Mouse (Mus musculus): ENCODE measurements around the gene Aoc1. TPM values are rescaled to one million over a fixed set of nuclear protein-coding genes. Genes with fewer than 3 reads are reported as not detected.

Gene Aoc1
- polyA plus RNA-seq, 1 experiment = not detected

- H3K4me1 ChIP-seq = no peaks in the 10 kb centered on the region
- no peaks in the 10 kb centered on the region for H3K9me3 ChIP-seq
- no peaks in the 10 kb centered on the region for H3K36me3 ChIP-seq (replicated peaks; ENCODE audit: low read length)
- H3K27me3 ChIP-seq (replicated peaks) = peaks cover 19% of the 10 kb centered on the region
- H3K4me3 ChIP-seq (replicated peaks) = no peak overlapping the region
- TF ChIP-seq GATA1 (IDR thresholded peaks at IDR 0.05; ENCODE audit: borderline replicate concordance, low read length) = no peak
- TF ChIP-seq FLI1 (IDR thresholded peaks at IDR 0.05; ENCODE audit: low read length) = no peak
These were observed 30.1 kb downstream of the Aoc1 start for GRCm38 (mm10) chr6:48902511-48903406.

- no peaks in the 10 kb centered on the region for H3K4me1 ChIP-seq
These were observed 30.7 kb downstream of the Aoc1 start for GRCm38 (mm10) chr6:48903437-48903836.

GRCm38 (mm10) chr6:48905606-48906005 is 32.9 kb downstream of the Aoc1 start:
- peaks cover 22% of the 10 kb centered on the region for H3K27me3 ChIP-seq (replicated peaks)
- no peaks in the 10 kb centered on the region for H3K4me1 ChIP-seq
- H3K36me3 ChIP-seq (replicated peaks; ENCODE audit: low read length) = no peaks in the 10 kb centered on the region
- H3K9me3 ChIP-seq = no peaks in the 10 kb centered on the region
- no peak for TF ChIP-seq GATA1 (IDR thresholded peaks at IDR 0.05; ENCODE audit: borderline replicate concordance, low read length)
- TF ChIP-seq FLI1 (IDR thresholded peaks at IDR 0.05; ENCODE audit: low read length) = no peak
- H3K4me3 ChIP-seq (replicated peaks) = no peak overlapping the region

More at GRCm38 (mm10) chr6:48903437-48903836, 30.7 kb downstream of the Aoc1 start:
- H3K9me3 ChIP-seq = no peaks in the 10 kb centered on the region
- H3K27me3 ChIP-seq (replicated peaks) = peaks cover 20% of the 10 kb centered on the region
- H3K4me3 ChIP-seq (replicated peaks) = no peak overlapping the region
- no peaks in the 10 kb centered on the region for H3K36me3 ChIP-seq (replicated peaks; ENCODE audit: low read length)
- TF ChIP-seq GATA1 (IDR thresholded peaks at IDR 0.05; ENCODE audit: borderline replicate concordance, low read length) (no peak), FLI1 (IDR thresholded peaks at IDR 0.05; ENCODE audit: low read length) (no peak)

GRCm38 (mm10) chr6:48906371-48906770 is 33.7 kb downstream of the Aoc1 start:
- Histone ChIP-seq H3K9me3 (no peaks in the 10 kb centered on the region), H3K4me3 (replicated peaks) (no peak overlapping the region), H3K27me3 (replicated peaks) (peaks cover 22% of the 10 kb centered on the region), H3K4me1 (no peaks in the 10 kb centered on the region), H3K36me3 (replicated peaks; ENCODE audit: low read length) (no peaks in the 10 kb centered on the region)
- TF ChIP-seq GATA1 (IDR thresholded peaks at IDR 0.05; ENCODE audit: borderline replicate concordance, low read length) = no peak
- TF ChIP-seq FLI1 (IDR thresholded peaks at IDR 0.05; ENCODE audit: low read length) = no peak

- Histone ChIP-seq H3K36me3 (replicated peaks; ENCODE audit: low read length) (no peaks in the 10 kb centered on the region), H3K27me3 (replicated peaks) (peaks cover 26% of the 10 kb centered on the region), H3K4me1 (0 out of 2 replicates have a peak, but pooled peaks cover 5% of the 10 kb centered on the region), H3K9me3 (no peaks in the 10 kb centered on the region), H3K4me3 (replicated peaks) (no peak overlapping the region)
- TF ChIP-seq GATA1 (IDR thresholded peaks at IDR 0.05; ENCODE audit: borderline replicate concordance, low read length) = no peak
- TF ChIP-seq FLI1 (IDR thresholded peaks at IDR 0.05; ENCODE audit: low read length) = no peak
These were observed 36.5 kb downstream of the Aoc1 start for GRCm38 (mm10) chr6:48909229-48909628.

GRCm38 (mm10) chr6:48912033-48912432 is 39.3 kb downstream of the Aoc1 start:
- Histone ChIP-seq H3K4me1 (peaks cover 9% of the 10 kb centered on the region; the same call in 1 of the 2 replicates), H3K36me3 (replicated peaks; ENCODE audit: low read length) (no peaks in the 10 kb centered on the region), H3K9me3 (no peaks in the 10 kb centered on the region), H3K27me3 (replicated peaks) (peaks cover 29% of the 10 kb centered on the region), H3K4me3 (replicated peaks) (no peak overlapping the region)
- no peak for TF ChIP-seq GATA1 (IDR thresholded peaks at IDR 0.05; ENCODE audit: borderline replicate concordance, low read length)
- TF ChIP-seq FLI1 (IDR thresholded peaks at IDR 0.05; ENCODE audit: low read length) = no peak

- Histone ChIP-seq H3K4me1 (peaks cover 9% of the 10 kb centered on the region; the same call in 1 of the 2 replicates), H3K4me3 (replicated peaks) (no peak overlapping the region), H3K27me3 (replicated peaks) (peaks cover 29% of the 10 kb centered on the region), H3K36me3 (replicated peaks; ENCODE audit: low read length) (no peaks in the 10 kb centered on the region), H3K9me3 (no peaks in the 10 kb centered on the region)
- TF ChIP-seq FLI1 (IDR thresholded peaks at IDR 0.05; ENCODE audit: low read length) (no peak), GATA1 (IDR thresholded peaks at IDR 0.05; ENCODE audit: borderline replicate concordance, low read length) (no peak)
These were observed 40.9 kb downstream of the Aoc1 start for GRCm38 (mm10) chr6:48913587-48913986.

GRCm38 (mm10) chr6:48929595-48929994 is 56.9 kb downstream of the Aoc1 start, which contains the start of gene 1600015I10Rik:
Gene 1600015I10Rik, plus strand, starts transcription at chr6:48929895.
- no peak for TF ChIP-seq FLI1 (IDR thresholded peaks at IDR 0.05; ENCODE audit: low read length)
- TF ChIP-seq GATA1 (IDR thresholded peaks at IDR 0.05; ENCODE audit: borderline replicate concordance, low read length) = no peak
- Histone ChIP-seq H3K27me3 (replicated peaks) (peaks cover 29% of the 10 kb centered on the region), H3K4me1 (no peaks in the 10 kb centered on the region), H3K9me3 (peaks cover 4% of the 10 kb centered on the region; the same call in 1 of the 2 replicates), H3K36me3 (replicated peaks; ENCODE audit: low read length) (no peaks in the 10 kb centered on the region), H3K4me3 (replicated peaks) (no peak within 1 kb of the TSS)

GRCm38 (mm10) chr6:48949596-48949995 is 76.9 kb downstream of the Aoc1 start:
- no peak for TF ChIP-seq GATA1 (IDR thresholded peaks at IDR 0.05; ENCODE audit: borderline replicate concordance, low read length)
- TF ChIP-seq FLI1 (IDR thresholded peaks at IDR 0.05; ENCODE audit: low read length) = no peak
- Histone ChIP-seq H3K36me3 (replicated peaks; ENCODE audit: low read length) (no peaks in the 10 kb centered on the region), H3K4me1 (no peaks in the 10 kb centered on the region), H3K27me3 (replicated peaks) (peaks cover 9% of the 10 kb centered on the region), H3K9me3 (peaks cover 14% of the 10 kb centered on the region), H3K4me3 (replicated peaks) (no peak overlapping the region)

- TF ChIP-seq FLI1 (IDR thresholded peaks at IDR 0.05; ENCODE audit: low read length) (no peak), GATA1 (IDR thresholded peaks at IDR 0.05; ENCODE audit: borderline replicate concordance, low read length) (no peak)
- H3K27me3 ChIP-seq (replicated peaks) = peaks cover 13% of the 10 kb centered on the region
- H3K9me3 ChIP-seq = peaks cover 5% of the 10 kb centered on the region; the same call in 1 of the 2 replicates
- H3K4me3 ChIP-seq (replicated peaks) = no peak overlapping the region
- no peaks in the 10 kb centered on the region for H3K36me3 ChIP-seq (replicated peaks; ENCODE audit: low read length)
- H3K4me1 ChIP-seq = no peaks in the 10 kb centered on the region
These were observed 78.0 kb downstream of the Aoc1 start for GRCm38 (mm10) chr6:48950676-48951075.

Measured in megakaryocyte, embryonic 14.5 days (primary cell).